Mouse (Mus musculus) kidney, postnatal 0 days (tissue): Measurements from ENCODE around the gene Cisd3. TPM values are rescaled to one million over a fixed set of nuclear protein-coding genes. Genes with fewer than 3 reads are reported as not detected.

ENCODE experiments used
- ATAC-seq: fragments of 200-750 bp; cut with Nextera tagmentation; replicated peaks from 2 replicates; pipeline ENCODE4 v1.8.0; 2017; ENCODE audit warnings: low read depth, moderate number of reproducible peaks, moderate TSS enrichment, moderate library complexity; ENCODE audit not compliant: low FRiP score
- DNase-seq: peaks from one replicate; pipeline ENCODE4 v3.0.0-alpha.2; 2016; ENCODE audit warnings: low spot score
- H3K27ac ChIP-seq: fragments of 300-500 bp; sonication (generic); 2 replicates; pipeline ENCODE4 v1.5.1; 2014; ENCODE audit warnings: mild to moderate bottlenecking
- H3K27me3 ChIP-seq: fragments of 300-500 bp; sonication (generic); 2 replicates; pipeline ENCODE4 v1.6.1; 2014; ENCODE audit warnings: low read length, mixed read lengths; ENCODE audit not compliant: insufficient read depth
- H3K36me3 ChIP-seq: fragments of 300-500 bp; sonication (generic); 2 replicates; pipeline ENCODE4 v1.6.1; 2014; ENCODE audit warnings: low read length, mixed read lengths; ENCODE audit not compliant: insufficient read depth
- H3K4me1 ChIP-seq: fragments of 300-500 bp; sonication (generic); replicated peaks from 2 replicates; pipeline ENCODE4 v1.6.1; 2014; ENCODE audit warnings: antibody characterized with exemption, low read length, mixed read lengths; ENCODE audit not compliant: insufficient read depth
- H3K4me2 ChIP-seq: fragments of 300-500 bp; sonication (generic); 2 replicates; pipeline ENCODE4 v1.6.1; 2014; ENCODE audit warnings: mild to moderate bottlenecking, low read length, moderate library complexity, mixed read lengths
- H3K4me3 ChIP-seq: fragments of 300-500 bp; sonication (generic); replicated peaks from 2 replicates; pipeline ENCODE4 v1.5.1; 2014; ENCODE audit warnings: low read depth, low read length
- H3K9ac ChIP-seq: fragments of 300-500 bp; sonication (generic); 2 replicates; pipeline ENCODE4 v1.6.1; 2014; ENCODE audit warnings: low read depth, low read length
- H3K9me3 ChIP-seq: fragments of 300-500 bp; sonication (generic); replicated peaks from 2 replicates; pipeline ENCODE4 v1.6.1; 2016; ENCODE audit warnings: low read length, inconsistent platforms, mixed read lengths
- CTCF ChIP-seq: IDR thresholded peaks from 2 replicates; pipeline ENCODE4 v1.5.1; 2016; ENCODE audit warnings: antibody characterized with exemption, low read depth, mild to moderate bottlenecking, moderate library complexity
- WGBS: fragments of 180-500 bp; shearing (Covaris S2); extraction: QIAGEN DNeasy Blood & Tissue Kit; methylation state at CpG from one replicate; pipeline ENCODE4 v1.1.7; 2014; 5-methylcytosine and 5-hydroxymethylcytosine counted together
- polyA plus RNA-seq: library from polyadenylated mRNA; unstranded; fragments of >200 nt; fragmentation: Nextera tagmentation; extraction: Ambion mirVana; gene quantifications from 2 replicates; pipeline ENCODE4 v1.2.1, GENCODE M21; 2015

Gene Cisd3
- polyA plus RNA-seq, 1 experiment from 2014 or later: 69.2 TPM

- Histone ChIP-seq H3K4me3 (peak overlapping the region; percentile 93), H3K9me3 (no peaks in the 10 kb centered on the region), H3K9ac (peak overlapping the region; percentile 93), H3K36me3 (0 out of 2 replicates have a peak, but pooled peaks cover 4% of the 10 kb centered on the region), H3K4me2 (peak overlapping the region; percentile 93), H3K27ac (peak overlapping the region; percentile 98), H3K27me3 (no peaks in the 10 kb centered on the region), H3K4me1 (peaks cover 35% of the 10 kb centered on the region)
- peak; percentile 69 for DNase-seq
- WGBS: under 1% methylated on average over 14 of the region's 14 CpGs
- no peak for TF ChIP-seq CTCF
- ATAC-seq: no peak
Observed at GRCm38 (mm10) chr11:97697891-97698529, 12.4 kb downstream of the Cisd3 start.

GRCm38 (mm10) chr11:97698741-97699611, 13.3 kb downstream of the Cisd3 start:
- DNase-seq (peak; percentile 86), ATAC-seq (0 out of 2 replicates have a peak, but pooled peaks have one; percentile 1)
- H3K27ac ChIP-seq: peak overlapping the region; percentile 98
- no peaks in the 10 kb centered on the region for H3K36me3 ChIP-seq
- H3K4me1 ChIP-seq: peaks cover 35% of the 10 kb centered on the region
- no peaks in the 10 kb centered on the region for H3K27me3 ChIP-seq
- peak overlapping the region; percentile 93 for H3K9ac ChIP-seq
- TF ChIP-seq CTCF: peak; percentile 62
- WGBS: 0% methylated on average over 59 of the region's 63 CpGs
- peak overlapping the region; percentile 93 for H3K4me3 ChIP-seq
- no peaks in the 10 kb centered on the region for H3K9me3 ChIP-seq
- peak overlapping the region; percentile 93 for H3K4me2 ChIP-seq

GRCm38 (mm10) chr11:97699626-97700002, 14.0 kb downstream of the Cisd3 start:
- H3K9ac ChIP-seq: peak overlapping the region; percentile 93
- H3K27me3 ChIP-seq: no peaks in the 10 kb centered on the region
- peak overlapping the region; percentile 98 for H3K27ac ChIP-seq
- H3K4me2 ChIP-seq: peak overlapping the region; percentile 93
- WGBS: 5% methylated on average over 4 of the region's 9 CpGs
- H3K9me3 ChIP-seq: no peaks in the 10 kb centered on the region
- no peaks in the 10 kb centered on the region for H3K36me3 ChIP-seq
- DNase-seq: peak; percentile 98
- H3K4me1 ChIP-seq: peaks cover 35% of the 10 kb centered on the region
- peak overlapping the region; percentile 93 for H3K4me3 ChIP-seq
- peak; percentile 6 for ATAC-seq
- no peak for TF ChIP-seq CTCF

GRCm38 (mm10) chr11:97700003-97700745, 14.5 kb downstream of the Cisd3 start, which contains the start of gene Pcgf2:
TSS of gene Pcgf2 (minus strand) at chr11:97700497.
- peak within 1 kb of the TSS; percentile 93 for H3K9ac ChIP-seq
- peak within 1 kb of the TSS; percentile 93 for H3K4me3 ChIP-seq
- peak within 1 kb of the TSS; percentile 93 for H3K4me2 ChIP-seq
- no peaks in the 10 kb centered on the region for H3K9me3 ChIP-seq
- no peaks in the 10 kb centered on the region for H3K27me3 ChIP-seq
- H3K36me3 ChIP-seq: no peaks in the 10 kb centered on the region
- peak within 1 kb of the TSS; percentile 98 for H3K27ac ChIP-seq
- WGBS: under 1% methylated on average over 85 of the region's 85 CpGs
- ATAC-seq (0 out of 2 replicates have a peak, but pooled peaks have one; percentile 3), DNase-seq (peak; percentile 87)
- peaks cover 35% of the 10 kb centered on the region for H3K4me1 ChIP-seq
- no peak for TF ChIP-seq CTCF

GRCm38 (mm10) chr11:97700746-97701580, 15.3 kb downstream of the Cisd3 start:
- H3K36me3 ChIP-seq: no peaks in the 10 kb centered on the region
- H3K4me3 ChIP-seq: peak overlapping the region; percentile 93
- TF ChIP-seq CTCF: no peak
- H3K9me3 ChIP-seq: no peaks in the 10 kb centered on the region
- peak; percentile 66 for DNase-seq
- no peaks in the 10 kb centered on the region for H3K27me3 ChIP-seq
- peak overlapping the region; percentile 93 for H3K9ac ChIP-seq
- no peak for ATAC-seq
- peaks cover 29% of the 10 kb centered on the region for H3K4me1 ChIP-seq
- H3K27ac ChIP-seq: peak overlapping the region; percentile 98
- 16% methylated on average over 30 of the region's 30 CpGs for WGBS
- peak overlapping the region; percentile 93 for H3K4me2 ChIP-seq
